Mouse (Mus musculus): ENCODE data around the gene Mst1r. TPM values are rescaled to one million over a fixed set of nuclear protein-coding genes. Genes with fewer than 3 reads are reported as not detected.
A peak's percentile ranks its signal among the peaks of the same experiment; 100 is the strongest.

Gene Mst1r
- polyA plus RNA-seq, 1 experiment from 2014 or later = 3.9 TPM

DNA sequence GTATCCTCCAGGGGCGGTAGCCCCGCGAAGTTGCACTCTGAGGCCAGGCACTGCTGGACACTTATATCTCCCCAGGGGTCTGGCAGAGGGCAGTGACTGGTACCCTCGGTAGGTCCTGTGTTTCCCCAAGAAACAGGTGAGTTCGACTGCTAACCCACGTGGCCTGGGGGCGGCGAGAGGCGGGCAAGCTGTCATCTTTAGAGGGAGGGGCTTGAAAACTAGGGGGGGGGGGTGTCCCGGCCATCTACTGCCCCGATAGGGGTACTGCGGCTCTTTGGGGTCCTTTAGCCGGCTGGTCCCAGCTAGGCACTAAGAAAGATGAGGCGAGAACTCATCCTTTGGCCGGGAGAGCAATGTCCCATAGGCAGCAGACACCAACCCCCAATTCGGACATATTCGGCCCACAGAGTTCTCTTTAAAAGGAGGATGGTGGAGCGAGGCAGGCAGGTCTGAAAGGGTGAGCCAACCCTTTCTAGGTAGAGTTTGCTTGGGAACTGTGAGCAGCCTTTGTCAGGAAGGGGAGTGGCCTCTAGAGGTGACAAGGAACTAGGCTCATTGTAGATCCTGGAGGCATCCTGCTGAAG is 18.3 kb upstream of the Mst1r start:
- no peaks in the 10 kb centered on the region for H3K36me3 ChIP-seq (ENCODE audit: control insufficient read depth, insufficient read depth, low read length)
- H3K4me3 ChIP-seq (ENCODE audit: low read depth, low read length) = peak overlapping the region; percentile 73
- H3K27ac ChIP-seq (ENCODE audit: low read depth) = peak overlapping the region; percentile 43
- H3K27me3 ChIP-seq (replicated peaks; ENCODE audit: control insufficient read depth, insufficient read depth, low read length) = no peaks in the 10 kb centered on the region
- ATAC-seq (replicated peaks; ENCODE audit: low FRiP score, low TSS enrichment, low read depth) (peak; percentile 79), DNase-seq (ENCODE audit: low spot score) (peak; percentile 73)
- WGBS = 2% methylated on average over 18 of the region's 18 CpGs
- 0 out of 2 replicates have a peak, but pooled peaks cover 8% of the 10 kb centered on the region for H3K4me1 ChIP-seq (replicated peaks; ENCODE audit: control insufficient read depth, insufficient read depth, low read length)
- peak overlapping the region; percentile 62 for H3K9ac ChIP-seq (ENCODE audit: low read length)
- H3K9me3 ChIP-seq (ENCODE audit: control insufficient read depth, low read length) = no peaks in the 10 kb centered on the region
- peak overlapping the region; percentile 74 for H3K4me2 ChIP-seq (ENCODE audit: low read length)

DNA sequence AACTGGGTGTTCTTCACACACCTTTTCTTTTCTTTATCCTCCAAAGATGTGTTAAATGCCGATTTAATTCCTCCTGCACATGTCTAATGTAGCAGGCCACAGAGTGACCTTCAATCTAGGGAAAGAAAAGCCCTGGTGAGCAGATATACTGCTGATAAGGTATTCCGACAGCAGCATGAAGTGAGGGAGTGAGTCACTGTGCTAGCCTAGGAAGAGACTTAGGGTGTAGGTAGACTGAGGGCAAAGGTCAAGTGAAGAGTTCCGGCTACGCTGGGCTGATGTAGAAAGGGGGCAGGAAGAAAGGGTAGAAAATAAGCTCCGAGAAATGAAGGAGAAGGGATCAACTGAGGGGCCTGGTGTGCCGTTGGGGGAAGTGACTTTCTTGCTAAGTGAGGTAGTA is 16.4 kb upstream of the Mst1r start:
- no peak overlapping the region for H3K9ac ChIP-seq (ENCODE audit: low read length)
- ATAC-seq (replicated peaks; ENCODE audit: low FRiP score, low TSS enrichment, low read depth) = peak; percentile 45; the same call in 1 of the 2 replicates
- WGBS = 65% methylated on average over 6 of the region's 6 CpGs
- H3K27me3 ChIP-seq (replicated peaks; ENCODE audit: control insufficient read depth, insufficient read depth, low read length) = no peaks in the 10 kb centered on the region
- H3K4me1 ChIP-seq (replicated peaks; ENCODE audit: control insufficient read depth, insufficient read depth, low read length) = 0 out of 2 replicates have a peak, but pooled peaks cover 8% of the 10 kb centered on the region
- 0 out of 2 replicates have a peak overlapping the region, but pooled peaks have one; percentile 8 for H3K4me2 ChIP-seq (ENCODE audit: low read length)
- H3K9me3 ChIP-seq (ENCODE audit: control insufficient read depth, low read length) = no peaks in the 10 kb centered on the region
- peak overlapping the region; percentile 20; the same call in 1 of the 2 replicates for H3K27ac ChIP-seq (ENCODE audit: low read depth)
- no peaks in the 10 kb centered on the region for H3K36me3 ChIP-seq (ENCODE audit: control insufficient read depth, insufficient read depth, low read length)
- no peak for DNase-seq (ENCODE audit: low spot score)
- no peak overlapping the region for H3K4me3 ChIP-seq (ENCODE audit: low read depth, low read length)

DNA sequence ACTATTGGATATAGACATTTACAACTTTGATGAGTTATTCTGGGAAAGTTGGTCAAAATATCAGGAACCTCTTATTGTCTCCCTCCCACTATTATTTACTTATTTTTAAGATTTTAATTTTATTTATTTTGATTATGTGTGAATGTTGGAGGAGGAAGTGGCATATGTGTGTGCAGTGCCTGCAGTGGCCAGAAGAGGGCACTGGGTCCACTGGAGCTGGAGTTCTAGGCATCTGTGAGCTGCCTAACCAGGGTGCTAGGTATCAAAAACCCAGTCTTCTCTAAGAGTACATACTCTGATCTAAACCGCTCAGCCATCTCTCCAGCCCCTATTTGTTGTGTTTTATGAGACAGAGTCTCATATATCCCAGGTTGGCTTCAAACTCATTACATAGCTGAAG is 15.7 kb upstream of the Mst1r start:
- no peaks in the 10 kb centered on the region for H3K27me3 ChIP-seq (replicated peaks; ENCODE audit: control insufficient read depth, insufficient read depth, low read length)
- ATAC-seq (replicated peaks; ENCODE audit: low FRiP score, low TSS enrichment, low read depth) = no peak
- no peak overlapping the region for H3K9ac ChIP-seq (ENCODE audit: low read length)
- H3K4me1 ChIP-seq (replicated peaks; ENCODE audit: control insufficient read depth, insufficient read depth, low read length) = 0 out of 2 replicates have a peak, but pooled peaks cover 8% of the 10 kb centered on the region
- no peaks in the 10 kb centered on the region for H3K9me3 ChIP-seq (ENCODE audit: control insufficient read depth, low read length)
- no peak overlapping the region for H3K27ac ChIP-seq (ENCODE audit: low read depth)
- no peak for DNase-seq (ENCODE audit: low spot score)
- WGBS = 100% methylated on average over 1 of the region's 1 CpGs
- no peak overlapping the region for H3K4me2 ChIP-seq (ENCODE audit: low read length)
- H3K36me3 ChIP-seq (ENCODE audit: control insufficient read depth, insufficient read depth, low read length) = no peaks in the 10 kb centered on the region
- H3K4me3 ChIP-seq (ENCODE audit: low read depth, low read length) = no peak overlapping the region

DNA sequence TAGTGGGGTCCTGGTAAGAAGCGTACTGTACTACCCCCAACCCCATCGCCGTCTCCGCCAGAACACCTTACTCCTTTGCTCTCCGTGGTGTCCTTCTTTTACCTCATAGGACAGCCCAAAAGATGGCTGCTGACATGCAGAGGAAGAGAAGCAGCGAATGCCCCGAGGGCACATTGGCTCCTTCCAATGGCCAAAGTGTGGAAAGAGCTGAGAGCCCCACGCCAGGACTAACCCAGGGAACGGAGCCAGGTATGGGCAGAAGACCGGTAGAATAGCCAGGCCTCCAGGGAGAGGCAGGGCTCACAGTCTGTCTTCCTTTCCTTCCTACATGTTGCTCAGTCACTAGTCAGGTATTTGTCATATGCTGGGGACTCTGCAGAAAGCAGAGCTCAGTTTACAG is 8.1 kb upstream of the Mst1r start:
- Histone ChIP-seq H3K4me1 (replicated peaks; ENCODE audit: control insufficient read depth, insufficient read depth, low read length) (no peaks in the 10 kb centered on the region), H3K27ac (ENCODE audit: low read depth) (no peak overlapping the region), H3K4me3 (ENCODE audit: low read depth, low read length) (no peak overlapping the region), H3K4me2 (ENCODE audit: low read length) (no peak overlapping the region), H3K9me3 (ENCODE audit: control insufficient read depth, low read length) (no peaks in the 10 kb centered on the region), H3K36me3 (ENCODE audit: control insufficient read depth, insufficient read depth, low read length) (peaks cover 17% of the 10 kb centered on the region), H3K9ac (ENCODE audit: low read length) (no peak overlapping the region), H3K27me3 (replicated peaks; ENCODE audit: control insufficient read depth, insufficient read depth, low read length) (peaks cover 16% of the 10 kb centered on the region)
- ATAC-seq (replicated peaks; ENCODE audit: low FRiP score, low TSS enrichment, low read depth) (no peak), DNase-seq (ENCODE audit: low spot score) (no peak)
- WGBS = 85% methylated on average over 10 of the region's 10 CpGs

DNA sequence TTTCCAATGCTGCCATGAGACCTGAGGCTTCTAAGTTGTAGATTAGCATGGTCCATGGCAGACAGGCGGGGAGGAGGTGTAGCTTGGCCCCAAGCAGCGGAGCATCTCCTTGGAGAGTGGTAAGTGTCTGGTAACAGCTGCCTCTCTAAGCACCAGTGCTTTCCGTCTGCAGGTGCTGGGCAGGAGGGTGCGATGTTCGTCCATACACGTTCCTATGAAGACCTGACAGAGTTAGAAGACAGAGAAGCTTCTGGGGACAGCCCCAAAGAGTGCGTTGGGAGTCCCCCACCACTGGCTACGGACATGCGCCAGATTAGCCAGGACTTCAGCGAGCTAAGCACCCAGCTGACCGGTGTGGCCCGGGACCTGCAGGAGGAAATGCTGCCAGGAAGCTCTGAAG is 6.8 kb upstream of the Mst1r start:
- no peaks in the 10 kb centered on the region for H3K9me3 ChIP-seq (ENCODE audit: control insufficient read depth, low read length)
- no peak overlapping the region for H3K4me2 ChIP-seq (ENCODE audit: low read length)
- WGBS = 76% methylated on average over 12 of the region's 12 CpGs
- ATAC-seq (replicated peaks; ENCODE audit: low FRiP score, low TSS enrichment, low read depth) = no peak
- H3K36me3 ChIP-seq (ENCODE audit: control insufficient read depth, insufficient read depth, low read length) = peaks cover 17% of the 10 kb centered on the region
- no peak overlapping the region for H3K9ac ChIP-seq (ENCODE audit: low read length)
- no peak overlapping the region for H3K27ac ChIP-seq (ENCODE audit: low read depth)
- no peak for DNase-seq (ENCODE audit: low spot score)
- H3K4me1 ChIP-seq (replicated peaks; ENCODE audit: control insufficient read depth, insufficient read depth, low read length) = peaks cover under 1% of the 10 kb centered on the region
- H3K27me3 ChIP-seq (replicated peaks; ENCODE audit: control insufficient read depth, insufficient read depth, low read length) = peaks cover 16% of the 10 kb centered on the region
- no peak overlapping the region for H3K4me3 ChIP-seq (ENCODE audit: low read depth, low read length)

DNA sequence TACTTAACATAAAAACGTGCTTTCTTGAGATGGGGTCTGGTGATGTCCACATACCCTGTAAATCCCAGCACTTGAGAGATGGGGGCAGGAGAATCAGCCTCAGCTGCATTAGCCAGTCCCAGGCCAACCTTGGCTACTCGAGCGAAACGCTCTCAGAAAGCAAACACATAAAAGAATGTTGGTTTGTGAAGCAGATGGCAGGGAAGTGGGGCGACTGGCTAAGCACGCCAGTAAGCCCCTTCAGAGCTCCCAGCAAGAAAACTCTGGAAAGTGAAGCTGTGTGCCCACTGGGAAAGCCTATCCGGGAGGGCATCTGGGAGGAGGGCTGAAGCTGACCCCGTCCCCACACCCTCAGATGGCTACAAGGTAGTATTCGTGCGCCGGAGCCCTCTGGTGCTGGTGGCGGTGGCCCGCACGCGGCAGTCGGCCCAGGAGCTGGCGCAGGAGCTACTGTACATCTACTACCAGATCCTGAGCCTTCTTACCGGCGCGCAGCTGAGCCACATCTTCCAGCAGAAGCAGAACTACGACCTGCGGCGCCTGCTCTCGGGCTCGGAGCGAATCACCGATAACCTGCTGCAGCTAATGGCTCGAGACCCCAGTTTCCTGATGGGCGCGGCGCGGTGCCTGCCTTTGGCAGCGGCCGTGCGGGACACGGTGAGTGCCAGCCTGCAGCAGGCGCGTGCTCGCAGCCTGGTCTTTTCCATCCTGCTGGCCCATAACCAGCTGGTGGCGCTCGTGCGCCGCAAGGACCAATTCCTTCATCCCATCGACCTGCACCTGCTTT is 5.6 kb upstream of the Mst1r start:
- ATAC-seq (replicated peaks; ENCODE audit: low FRiP score, low TSS enrichment, low read depth) = peak; percentile 77
- H3K27ac ChIP-seq (ENCODE audit: low read depth) = no peak overlapping the region
- peak overlapping the region; percentile 22; the same call in 1 of the 2 replicates for H3K9ac ChIP-seq (ENCODE audit: low read length)

GRCm38 (mm10) chr9:107901627-107901914 is 5.1 kb upstream of the Mst1r start:
- H3K4me3 ChIP-seq (ENCODE audit: low read depth, low read length) = peak overlapping the region; percentile 27; the same call in 1 of the 2 replicates
- H3K27me3 ChIP-seq (replicated peaks; ENCODE audit: control insufficient read depth, insufficient read depth, low read length) = peaks cover 16% of the 10 kb centered on the region
- H3K9ac ChIP-seq (ENCODE audit: low read length) = no peak overlapping the region
- H3K27ac ChIP-seq (ENCODE audit: low read depth) = no peak overlapping the region
- peaks cover 10% of the 10 kb centered on the region for H3K4me1 ChIP-seq (replicated peaks; ENCODE audit: control insufficient read depth, insufficient read depth, low read length)
- peaks cover 17% of the 10 kb centered on the region for H3K36me3 ChIP-seq (ENCODE audit: control insufficient read depth, insufficient read depth, low read length)
- WGBS = 20% methylated on average over 17 of the region's 17 CpGs
- no peaks in the 10 kb centered on the region for H3K9me3 ChIP-seq (ENCODE audit: control insufficient read depth, low read length)
- ATAC-seq (replicated peaks; ENCODE audit: low FRiP score, low TSS enrichment, low read depth) (no peak), DNase-seq (ENCODE audit: low spot score) (no peak)
- H3K4me2 ChIP-seq (ENCODE audit: low read length) = peak overlapping the region; percentile 55

More for the DNA sequence above, 5.6 kb upstream of the Mst1r start:
- Histone ChIP-seq H3K9me3 (ENCODE audit: control insufficient read depth, low read length) (no peaks in the 10 kb centered on the region), H3K4me3 (ENCODE audit: low read depth, low read length) (peak overlapping the region; percentile 27), H3K27me3 (replicated peaks; ENCODE audit: control insufficient read depth, insufficient read depth, low read length) (peaks cover 16% of the 10 kb centered on the region), H3K4me2 (ENCODE audit: low read length) (peak overlapping the region; percentile 55), H3K4me1 (replicated peaks; ENCODE audit: control insufficient read depth, insufficient read depth, low read length) (peaks cover 6% of the 10 kb centered on the region), H3K36me3 (ENCODE audit: control insufficient read depth, insufficient read depth, low read length) (peaks cover 17% of the 10 kb centered on the region)
- 11% methylated on average over 44 of the region's 44 CpGs for WGBS
- DNase-seq (ENCODE audit: low spot score) = peak; percentile 91

DNA sequence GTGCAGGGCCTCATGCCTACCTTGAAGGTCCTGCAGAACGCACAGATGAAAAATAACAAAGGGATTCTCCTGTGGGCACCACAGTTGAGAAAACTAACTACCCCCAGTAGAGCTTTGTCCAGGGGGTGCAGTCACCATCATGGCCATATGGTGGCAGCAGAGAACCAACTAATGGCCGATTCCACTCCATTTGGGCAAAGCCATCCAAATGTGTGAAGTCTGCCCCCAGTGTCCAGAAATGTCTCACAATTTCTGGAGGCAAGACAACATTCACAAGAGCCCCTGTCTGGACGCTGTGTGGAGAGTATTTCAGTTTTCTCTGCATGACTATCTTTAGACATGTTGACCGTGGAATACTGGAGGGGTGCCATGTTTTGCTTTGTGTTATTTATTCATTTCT is 1.9 kb upstream of the Mst1r start:
- H3K4me2 ChIP-seq (ENCODE audit: low read length) = no peak overlapping the region
- no peak overlapping the region for H3K4me3 ChIP-seq (ENCODE audit: low read depth, low read length)
- 8% methylated on average over 4 of the region's 4 CpGs for WGBS
- no peaks in the 10 kb centered on the region for H3K9me3 ChIP-seq (ENCODE audit: control insufficient read depth, low read length)
- H3K4me1 ChIP-seq (replicated peaks; ENCODE audit: control insufficient read depth, insufficient read depth, low read length) = peaks cover 35% of the 10 kb centered on the region
- ATAC-seq (replicated peaks; ENCODE audit: low FRiP score, low TSS enrichment, low read depth) (no peak; the same call in 1 of the 2 replicates), DNase-seq (ENCODE audit: low spot score) (peak; percentile 98)
- H3K9ac ChIP-seq (ENCODE audit: low read length) = no peak overlapping the region
- no peak overlapping the region for H3K27ac ChIP-seq (ENCODE audit: low read depth)
- peaks cover 16% of the 10 kb centered on the region for H3K27me3 ChIP-seq (replicated peaks; ENCODE audit: control insufficient read depth, insufficient read depth, low read length)
- H3K36me3 ChIP-seq (ENCODE audit: control insufficient read depth, insufficient read depth, low read length) = peaks cover 9% of the 10 kb centered on the region; the same call in 1 of the 2 replicates

Data from intestine, embryonic 14.5 days (tissue).